Mouse (Mus musculus): ENCODE results near the gene Cdk4.

The Cdk4 gene

DNA sequence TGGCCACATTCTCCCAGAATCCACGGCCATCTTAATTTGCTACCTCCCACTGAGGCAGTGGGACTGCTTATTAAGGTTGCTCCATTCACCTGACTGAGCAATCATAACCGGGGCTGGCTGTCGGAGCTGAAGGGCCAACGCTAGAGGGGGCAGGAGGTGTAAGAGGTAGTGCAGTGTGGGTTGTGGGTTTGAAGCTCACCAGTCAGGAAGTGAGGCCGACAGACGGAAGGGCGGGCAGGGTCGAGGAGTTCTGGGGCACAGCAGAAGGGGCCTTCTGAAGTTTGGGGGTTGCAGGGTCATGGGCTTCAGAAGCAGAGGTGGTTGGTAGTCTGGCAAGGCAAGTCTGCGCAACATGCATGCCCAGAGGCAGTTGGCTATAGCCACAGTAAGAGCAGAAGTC, 11.7 kb downstream of the Cdk4 start, which contains the start of gene Agap2:
Gene Agap2, plus strand, starts transcription at position 205 of the 400 bp plus-strand sequence.
- DNase-seq (ENCODE audit: low read depth): peak; percentile 92

DNA sequence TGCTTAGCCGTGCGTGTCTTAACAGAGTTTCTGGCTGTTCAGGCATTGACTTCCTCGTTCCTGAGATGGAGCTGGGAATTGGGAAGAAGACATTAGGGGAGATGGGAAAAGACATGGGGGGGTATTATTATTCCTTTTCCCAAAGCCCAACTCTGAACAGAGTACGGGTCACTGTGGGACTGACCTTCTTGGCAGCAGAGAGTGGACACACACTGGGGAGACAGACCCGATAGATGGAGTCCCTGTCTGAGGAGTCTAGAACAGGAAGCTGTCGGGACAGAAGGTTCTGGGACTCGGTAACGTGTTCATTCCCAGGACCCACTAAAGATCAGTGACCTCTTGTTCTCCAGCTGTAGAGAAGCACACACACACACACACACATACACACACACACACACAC, 12.3 kb downstream of the Cdk4 start:
- no peak for DNase-seq (ENCODE audit: low read depth)

DNA sequence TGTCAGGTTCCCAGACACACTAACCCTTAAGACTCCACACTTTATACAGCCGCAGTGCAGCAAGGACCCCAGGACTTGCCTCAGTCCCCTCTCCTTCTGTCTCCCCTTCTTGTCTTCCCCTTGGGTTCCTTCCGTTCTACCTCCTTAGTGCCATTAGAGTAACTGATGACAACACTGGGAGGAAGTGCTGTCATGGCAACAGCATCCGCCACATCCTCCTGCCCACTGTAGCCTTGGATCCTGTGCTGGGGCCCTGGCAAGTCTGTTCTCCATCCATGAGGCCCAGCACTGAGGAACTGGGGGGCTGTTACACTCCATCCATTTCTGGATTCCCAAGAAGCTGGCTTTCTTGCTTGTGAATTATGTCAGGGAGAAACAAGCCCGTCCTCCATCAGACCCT, 12.7 kb downstream of the Cdk4 start:
- peak; percentile 85 for DNase-seq (ENCODE audit: low read depth)

DNA sequence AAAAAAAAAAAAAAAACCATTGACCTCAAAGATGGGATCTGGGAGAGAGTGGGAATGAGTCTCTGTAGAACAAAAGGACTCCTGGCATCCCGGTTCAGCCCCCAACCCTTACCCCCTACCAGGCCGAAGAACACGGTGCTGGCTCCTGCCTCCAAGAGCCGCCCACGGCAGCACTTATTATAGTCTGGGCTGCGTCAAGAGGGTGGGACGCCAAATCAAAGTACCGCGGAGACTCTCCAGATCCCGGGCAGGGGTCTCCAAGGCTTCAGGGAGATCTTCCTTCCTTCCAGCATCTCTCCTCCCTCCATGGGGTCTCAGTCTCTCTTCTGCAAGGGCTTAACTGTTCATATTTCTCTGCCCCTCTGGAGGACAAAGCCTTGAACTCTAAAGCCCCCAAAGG, 14.2 kb downstream of the Cdk4 start:
- DNase-seq (ENCODE audit: low read depth): no peak

DNA sequence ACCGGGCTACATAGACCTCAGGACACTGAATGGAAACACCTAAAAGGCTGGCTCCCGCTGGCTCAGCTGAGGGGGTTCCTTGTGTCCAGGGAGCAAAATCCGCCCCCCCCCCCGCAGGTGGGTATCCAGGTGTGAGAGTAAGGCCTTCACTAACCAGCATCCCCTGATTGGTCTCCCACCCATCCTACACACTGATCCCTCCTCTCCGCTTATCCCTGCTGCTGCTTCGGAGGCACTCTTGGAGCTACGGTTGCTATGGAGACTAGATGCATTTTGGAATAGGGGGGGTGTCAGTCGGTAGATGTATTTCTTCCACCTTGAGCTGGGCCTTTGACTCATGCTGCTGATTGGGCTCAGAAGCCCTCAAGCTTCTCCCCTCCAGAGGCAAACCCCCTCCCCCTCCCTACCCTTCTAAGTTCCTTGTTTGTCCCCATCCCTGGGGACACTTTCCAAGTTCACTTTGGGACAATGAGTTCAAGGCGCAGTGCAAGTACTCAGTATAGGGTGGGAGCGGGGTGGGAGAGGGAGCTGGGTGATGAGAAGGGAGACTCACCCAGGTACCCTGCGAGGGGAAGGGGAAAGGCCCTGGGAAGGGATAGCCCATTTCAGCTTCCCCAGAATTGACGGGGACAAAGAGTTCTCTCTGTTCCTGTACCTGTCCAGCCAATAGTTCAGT, 14.8 kb downstream of the Cdk4 start:
- no peak for DNase-seq (ENCODE audit: low read depth)

DNA sequence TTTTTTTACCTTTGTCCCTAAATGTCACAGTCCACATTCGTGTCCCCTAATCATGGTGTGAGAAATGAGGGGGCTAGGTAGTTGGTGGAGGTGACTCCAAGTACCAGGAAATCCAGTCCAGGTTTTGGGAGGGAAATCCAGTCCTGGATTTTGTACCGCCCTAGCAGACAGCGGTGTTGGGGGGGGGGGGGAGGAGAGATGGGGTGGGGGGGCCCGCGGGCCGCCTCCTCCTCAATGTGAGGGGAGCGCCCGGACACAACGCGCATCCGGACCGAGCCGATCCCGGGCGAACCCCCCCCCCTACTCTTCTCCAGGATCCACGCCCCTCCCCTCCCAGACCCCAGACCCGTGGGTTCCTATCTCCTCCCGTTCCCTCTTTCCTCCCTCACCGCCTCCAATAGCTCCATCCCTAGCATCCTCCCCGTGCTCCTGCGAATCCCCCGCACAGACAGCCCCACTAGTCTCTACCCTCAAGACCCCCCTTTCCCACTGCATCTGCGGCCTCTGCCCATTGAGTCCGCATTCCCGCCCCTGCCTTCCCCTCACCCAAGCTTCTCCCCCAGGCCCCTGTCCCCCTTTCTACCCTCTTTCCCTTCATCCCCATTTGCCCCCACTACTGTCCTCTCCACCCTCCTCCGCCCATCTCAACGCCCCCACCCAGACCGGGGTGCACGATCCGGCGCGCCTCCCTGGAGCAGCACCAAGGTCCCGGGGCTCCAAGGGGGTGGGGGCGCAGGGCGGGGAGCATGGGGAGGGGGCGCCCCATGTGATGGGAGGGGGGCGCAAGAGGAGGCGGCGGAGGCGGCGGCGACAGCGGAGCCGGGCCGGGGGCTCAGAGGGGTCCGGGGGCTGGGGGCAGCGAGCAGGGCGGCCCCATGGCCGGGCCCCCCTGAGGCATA, 15.6 kb downstream of the Cdk4 start:
- no peak for DNase-seq (ENCODE audit: low read depth)

DNA sequence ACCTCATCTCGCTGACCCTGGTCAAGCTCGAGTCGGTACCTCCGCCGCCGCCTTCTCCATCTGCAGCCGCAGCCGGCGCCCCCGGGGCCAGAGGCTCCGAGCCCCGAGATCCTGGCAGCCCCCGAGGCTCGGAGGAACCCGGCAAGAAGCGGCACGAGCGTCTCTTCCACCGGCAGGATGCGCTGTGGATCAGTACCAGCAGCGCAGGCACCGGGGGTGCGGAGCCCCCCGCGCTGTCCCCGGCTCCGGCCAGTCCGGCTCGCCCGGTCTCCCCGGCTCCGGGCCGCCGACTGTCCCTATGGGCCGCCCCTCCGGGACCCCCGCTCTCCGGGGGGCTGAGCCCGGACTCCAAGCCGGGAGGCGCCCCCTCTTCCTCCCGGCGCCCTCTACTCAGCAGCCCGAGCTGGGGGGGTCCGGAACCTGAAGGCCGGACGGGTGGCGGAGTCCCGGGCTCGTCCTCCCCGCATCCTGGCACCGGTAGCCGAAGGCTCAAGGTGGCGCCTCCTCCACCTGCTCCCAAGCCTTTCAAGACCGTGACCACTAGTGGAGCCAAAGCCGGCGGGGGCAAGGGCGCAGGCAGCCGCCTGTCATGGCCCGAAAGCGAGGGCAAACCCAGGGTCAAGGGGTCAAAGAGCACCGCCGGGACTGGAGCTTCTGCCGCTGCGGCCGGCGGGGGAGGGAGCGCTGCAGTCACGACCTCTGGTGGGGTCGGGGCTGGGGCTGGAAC, 16.5 kb downstream of the Cdk4 start:
- DNase-seq (ENCODE audit: low read depth): no peak

DNA sequence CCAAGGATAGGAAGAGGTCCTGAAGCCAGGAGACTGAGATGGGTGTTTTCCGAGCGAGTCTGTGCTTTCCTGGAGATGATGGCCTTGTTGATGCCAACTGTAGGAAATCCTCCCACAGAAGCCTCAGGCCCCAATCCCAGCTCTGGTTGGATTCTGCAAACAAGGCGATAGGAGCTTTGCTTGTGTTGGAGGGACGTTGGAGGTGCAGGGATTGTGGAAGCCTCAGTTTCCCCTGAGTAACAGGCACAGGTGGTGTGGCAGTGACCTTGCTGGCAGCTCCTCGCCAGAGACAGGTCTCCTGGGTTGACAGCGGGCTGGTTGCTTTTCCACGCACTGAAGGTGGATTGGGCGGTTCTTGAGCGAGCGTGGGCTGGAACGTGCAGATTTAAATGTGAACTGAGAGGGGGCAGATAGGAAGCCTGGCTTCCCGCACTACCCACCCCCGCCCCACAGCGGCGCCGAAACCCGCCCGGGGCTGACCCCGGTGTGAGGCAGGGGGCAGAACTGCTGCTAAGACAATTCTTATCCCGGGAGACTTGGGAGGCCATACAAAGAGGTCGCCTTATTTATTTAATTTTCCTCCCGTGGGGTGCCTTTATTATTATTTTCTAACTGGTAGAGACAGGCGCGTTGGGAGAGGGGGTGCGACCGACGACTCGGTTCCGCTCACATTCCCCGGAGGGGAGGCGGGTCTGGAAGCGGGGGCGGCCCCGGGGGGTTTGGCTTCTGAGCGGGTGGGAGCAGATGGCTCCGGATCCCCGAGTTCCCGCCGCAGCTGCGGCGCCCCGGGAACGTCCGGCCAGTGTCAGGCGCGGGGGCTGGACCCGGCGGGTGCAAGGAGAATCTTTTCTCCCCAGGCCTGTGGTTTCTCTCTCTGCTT, 17.8 kb downstream of the Cdk4 start:
- DNase-seq (ENCODE audit: low read depth): no peak

DNA sequence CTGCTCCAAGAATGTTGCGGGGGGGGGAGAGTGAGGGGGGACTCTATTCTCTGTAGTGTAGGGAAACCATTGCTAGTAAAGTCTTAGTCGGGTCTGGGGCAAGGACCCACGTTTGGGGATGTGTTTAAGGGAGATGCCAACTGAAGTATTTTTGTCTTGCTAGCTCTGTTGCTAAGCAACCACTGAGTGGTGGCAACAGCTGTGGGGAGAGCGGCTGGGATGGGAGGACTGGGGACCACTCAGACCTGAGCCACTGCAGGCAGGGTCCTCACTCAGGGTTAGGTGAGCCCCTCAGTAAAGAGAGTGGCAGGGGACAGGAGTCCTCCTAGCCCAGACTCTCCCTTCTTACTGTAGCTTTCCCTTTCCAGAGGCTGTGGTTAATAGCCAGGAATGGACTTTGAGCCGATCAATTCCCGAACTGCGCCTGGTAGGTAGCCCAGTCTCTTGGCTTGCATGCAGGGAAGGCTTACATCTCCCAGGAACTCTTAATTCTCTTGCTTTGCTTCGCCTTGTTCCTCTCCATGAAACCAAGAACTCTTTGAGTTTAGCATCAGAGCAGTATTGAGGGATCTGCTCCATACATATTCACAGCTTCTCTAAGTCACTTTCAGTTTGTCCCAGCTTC, 18.8 kb downstream of the Cdk4 start:
- no peak for DNase-seq (ENCODE audit: low read depth)

DNA sequence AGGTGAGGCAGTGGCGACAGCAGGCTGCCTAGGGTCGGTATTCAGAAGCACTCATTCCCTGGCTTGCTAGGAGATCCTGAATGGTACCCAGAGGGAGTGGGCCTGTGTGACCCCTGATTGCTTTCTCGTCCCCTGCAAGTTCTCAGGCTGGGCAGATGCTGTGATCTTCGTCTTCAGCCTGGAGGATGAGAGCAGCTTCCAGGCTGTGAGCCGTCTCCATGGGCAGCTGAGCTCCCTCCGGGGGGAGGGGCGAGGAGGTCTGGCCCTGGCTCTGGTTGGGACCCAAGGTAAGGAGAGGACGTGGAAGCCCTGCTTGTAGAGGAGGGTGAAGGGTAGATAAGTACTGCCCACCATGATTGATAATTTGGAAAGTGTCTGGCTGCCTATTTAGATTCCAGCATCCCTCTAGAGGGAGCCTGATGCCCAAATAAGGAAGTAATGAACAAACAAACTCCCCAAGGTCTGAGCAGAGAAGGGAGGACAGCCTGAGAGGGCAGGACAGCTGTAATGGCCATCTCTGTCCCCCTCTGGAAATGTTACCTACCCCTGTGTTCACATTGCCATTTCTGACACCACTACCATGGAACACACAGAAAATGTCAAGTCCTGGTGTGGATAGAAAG, 20.1 kb downstream of the Cdk4 start:
- DNase-seq (ENCODE audit: low read depth): no peak

DNA sequence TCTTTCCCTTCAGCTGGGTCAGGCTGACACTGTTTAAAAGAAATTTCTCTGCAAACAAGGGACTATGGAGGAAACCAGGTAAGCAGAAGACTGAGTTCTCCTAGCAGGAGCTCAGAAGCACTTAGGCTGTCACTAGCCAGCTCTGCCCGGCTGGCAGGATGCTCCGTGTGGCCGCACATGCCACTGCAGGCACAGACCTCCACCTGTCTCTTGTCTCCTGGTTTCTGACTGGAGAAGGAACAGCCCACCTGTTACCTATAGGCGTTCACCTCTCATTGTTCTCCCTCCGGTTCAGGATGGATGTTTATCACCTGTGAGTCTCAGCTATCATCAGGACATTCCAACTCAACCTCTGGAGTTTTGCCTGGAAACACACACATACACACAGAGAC, 20.6 kb downstream of the Cdk4 start:
- no peak for DNase-seq (ENCODE audit: low read depth)

DNA sequence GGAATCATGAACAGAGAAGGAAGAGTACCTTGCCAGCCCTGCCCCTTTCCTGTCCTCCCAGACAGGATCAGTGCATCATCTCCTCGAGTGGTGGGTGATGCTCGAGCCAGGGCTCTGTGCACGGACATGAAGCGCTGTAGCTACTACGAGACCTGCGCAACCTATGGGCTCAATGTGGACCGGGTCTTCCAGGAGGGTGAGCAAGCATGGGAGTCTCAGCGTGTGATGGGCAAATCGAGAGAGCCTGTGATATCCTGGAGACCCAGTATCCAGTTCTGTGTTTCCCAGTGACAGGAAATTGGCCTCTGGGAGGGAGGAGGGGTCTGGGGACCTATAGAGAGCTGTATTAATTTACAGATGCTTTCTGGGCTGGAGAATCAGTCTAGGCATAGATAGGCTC, 21.7 kb downstream of the Cdk4 start:
- no peak for DNase-seq (ENCODE audit: low read depth)

DNA sequence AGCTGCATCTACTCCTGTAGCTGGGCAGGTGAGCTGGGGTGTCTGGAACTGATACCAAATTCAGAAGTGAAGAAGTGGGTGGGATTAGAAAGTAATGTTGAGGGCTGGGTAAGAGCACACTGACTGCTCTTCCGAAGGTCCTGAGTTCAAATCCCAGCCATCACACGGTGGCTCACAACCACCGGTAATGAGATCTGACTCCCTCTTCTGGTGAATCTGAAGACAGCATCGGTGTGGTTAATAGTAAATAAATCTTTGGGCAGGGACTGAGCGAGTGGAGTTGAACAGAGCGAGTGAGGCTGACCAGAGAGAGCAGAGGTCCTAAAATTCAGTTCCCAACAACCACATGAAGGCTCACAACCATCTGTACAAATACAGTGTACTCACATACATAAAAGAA, 22.3 kb downstream of the Cdk4 start:
- no peak for DNase-seq (ENCODE audit: low read depth)

DNA sequence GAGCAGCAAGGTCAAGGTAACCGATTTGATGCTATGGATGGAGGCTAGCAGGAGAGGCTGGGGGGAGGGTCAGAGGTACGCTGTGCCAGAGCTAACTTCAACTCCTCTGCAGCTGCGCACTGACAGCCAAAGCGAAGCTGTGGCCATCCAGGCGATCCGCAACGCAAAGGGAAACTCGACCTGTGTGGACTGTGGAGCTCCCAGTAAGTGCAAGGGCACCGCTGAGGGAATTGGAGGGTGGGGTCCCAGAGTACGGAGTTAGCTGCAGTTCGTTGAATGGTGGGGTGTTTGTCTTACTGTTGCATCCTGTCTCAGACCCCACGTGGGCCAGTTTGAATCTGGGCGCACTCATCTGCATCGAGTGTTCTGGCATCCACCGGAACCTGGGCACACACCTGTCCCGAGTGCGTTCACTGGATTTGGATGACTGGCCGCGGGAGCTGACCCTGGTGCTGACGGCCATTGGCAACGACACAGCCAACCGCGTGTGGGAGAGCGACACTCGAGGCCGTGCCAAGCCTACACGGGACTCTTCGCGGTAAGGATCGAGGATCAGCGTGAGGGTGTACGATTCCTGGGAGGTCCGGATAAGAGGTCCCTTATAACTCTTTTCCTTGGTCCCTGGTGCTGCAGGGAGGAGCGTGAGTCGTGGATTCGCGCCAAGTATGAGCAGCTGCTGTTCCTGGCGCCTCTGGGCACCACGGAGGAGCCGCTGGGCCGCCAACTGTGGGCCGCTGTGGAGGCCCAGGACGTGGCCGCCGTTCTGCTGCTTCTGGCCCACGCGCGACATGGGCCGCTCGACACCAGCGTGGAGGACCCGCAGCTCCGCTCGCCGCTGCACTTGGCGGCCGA, 27.5 kb downstream of the Cdk4 start:
- DNase-seq (ENCODE audit: low read depth): no peak

DNA sequence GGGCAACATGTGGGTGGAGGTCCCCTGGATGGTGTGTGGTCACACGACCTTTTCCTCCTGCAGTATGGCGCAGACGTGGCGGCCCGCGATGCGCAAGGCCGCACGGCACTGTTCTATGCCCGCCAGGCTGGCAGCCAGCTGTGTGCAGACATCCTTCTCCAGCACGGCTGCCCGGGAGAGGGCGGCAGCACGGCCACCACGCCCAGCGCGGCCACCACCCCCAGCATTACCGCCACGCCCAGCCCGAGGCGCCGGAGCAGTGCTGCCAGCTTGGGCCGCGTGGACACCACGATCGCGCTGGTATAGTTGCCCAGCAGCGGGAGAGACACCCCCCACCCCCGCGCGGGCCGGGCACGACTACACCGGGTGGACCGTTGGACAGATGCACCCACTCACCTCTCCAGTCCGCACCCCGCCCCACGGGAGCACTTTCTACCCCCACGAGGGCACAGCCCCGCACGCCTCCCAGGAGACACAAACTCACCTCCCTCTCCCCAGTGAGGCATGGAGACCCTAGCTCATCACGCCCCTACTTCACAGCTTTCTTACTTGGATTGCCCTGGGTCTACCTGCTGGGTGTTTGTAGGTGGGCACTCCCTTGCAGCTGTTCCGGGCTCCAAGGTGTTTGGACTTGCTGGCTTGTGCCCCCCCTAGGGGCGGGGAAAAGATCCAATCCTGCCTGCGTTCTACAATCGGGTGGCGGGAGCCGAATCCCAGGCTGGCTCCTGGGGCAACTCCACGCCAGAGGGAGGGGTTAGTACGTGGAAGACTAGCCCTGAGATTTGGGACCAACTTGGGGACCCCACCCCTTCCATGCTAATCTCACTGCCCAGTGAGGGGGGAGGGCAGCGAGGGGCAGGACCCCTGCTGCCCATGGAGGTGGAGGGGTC, 28.4 kb downstream of the Cdk4 start:
- no peak for DNase-seq (ENCODE audit: low read depth)

DNA sequence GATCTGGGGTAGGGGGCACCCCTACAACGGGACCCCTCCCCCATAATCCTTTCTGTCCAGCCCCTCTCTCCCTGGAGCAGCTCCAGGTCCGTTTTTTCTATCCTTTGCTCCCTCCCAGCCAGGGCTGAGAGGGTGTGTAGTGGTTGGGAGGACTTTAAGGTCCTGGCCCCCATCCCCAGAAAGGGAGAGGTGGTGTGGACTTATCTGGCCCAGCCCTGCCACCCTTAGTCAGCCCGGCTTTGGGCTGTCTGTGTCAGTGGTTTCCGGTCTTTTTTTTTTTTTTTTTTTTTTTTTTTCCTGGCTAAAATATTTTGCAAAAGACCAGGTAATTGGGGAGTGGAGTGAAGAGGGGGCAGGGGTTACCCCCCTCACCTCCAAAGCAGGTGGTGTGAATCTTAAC, 29.4 kb downstream of the Cdk4 start:
- peak; percentile 68 for DNase-seq (ENCODE audit: low read depth)

DNA sequence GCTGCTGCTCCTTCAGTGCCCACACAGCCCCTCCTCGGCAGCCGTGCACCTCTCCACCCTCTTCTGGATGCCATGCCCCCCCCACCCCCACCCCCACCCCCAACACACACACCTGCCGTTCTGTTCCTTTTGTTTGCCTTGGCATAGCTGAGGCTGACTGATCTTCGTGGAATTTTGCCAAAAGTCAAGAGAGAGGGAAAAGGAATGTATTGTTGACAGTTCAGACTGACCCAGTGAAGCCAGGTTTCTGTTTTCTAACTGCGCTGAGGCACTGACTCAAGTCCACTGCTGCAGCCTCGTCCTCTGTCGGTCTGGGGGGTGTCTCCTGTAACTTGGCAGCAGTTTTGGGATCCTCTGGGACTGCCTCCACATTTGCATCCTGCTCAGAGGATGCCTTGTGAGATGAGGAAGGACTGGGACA, 31.1 kb downstream of the Cdk4 start:
- no peak for DNase-seq (ENCODE audit: low read depth)

DNA sequence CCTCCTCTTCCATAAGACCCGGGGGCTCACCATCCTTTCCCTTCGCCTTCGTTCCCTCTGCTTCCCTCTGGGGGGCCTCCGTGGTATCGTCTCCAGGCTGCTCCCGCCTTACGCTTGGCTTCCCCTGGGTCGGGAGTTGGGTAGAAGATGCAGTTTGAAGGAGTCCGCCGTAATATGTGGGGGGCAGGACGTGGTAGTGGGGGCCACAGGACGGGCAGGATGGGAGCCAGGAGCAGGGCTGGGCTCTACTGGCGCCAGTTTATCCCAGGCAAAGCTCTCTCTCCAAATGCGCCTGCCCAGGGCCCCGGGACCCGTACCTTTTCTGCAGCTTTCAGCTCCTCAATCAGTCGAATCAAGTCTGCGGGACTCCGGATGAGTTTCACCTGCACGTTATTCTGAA, 35.2 kb downstream of the Cdk4 start:
- no peak for DNase-seq (ENCODE audit: low read depth)

DNA sequence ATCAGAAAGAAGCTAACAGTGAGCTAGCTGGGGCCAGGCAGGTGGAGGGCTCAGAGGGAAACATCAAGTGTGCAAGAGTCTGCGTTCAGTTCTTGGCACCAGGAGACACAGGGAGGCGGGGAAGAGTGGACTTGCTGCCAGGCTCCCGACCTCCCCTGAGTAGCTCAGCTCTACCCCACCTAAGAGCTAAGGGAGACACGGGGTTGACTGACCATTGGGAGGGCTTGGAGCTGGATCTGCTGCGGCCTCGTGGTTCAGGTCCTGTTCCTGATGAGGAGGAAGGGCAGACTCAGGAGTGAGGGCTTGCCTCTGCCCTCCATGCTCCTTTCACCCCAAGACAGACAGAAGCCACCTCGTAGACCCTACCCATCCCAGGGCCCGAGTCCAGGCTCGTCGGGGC, 35.9 kb downstream of the Cdk4 start:
- no peak for DNase-seq (ENCODE audit: low read depth)

Data from 416B (cell line).